Mouse (Mus musculus): ENCODE data around the gene Fzd1. TPM values are rescaled to one million over a fixed set of nuclear protein-coding genes. Genes with fewer than 3 reads are reported as not detected.

The Fzd1 gene
- 49.4 and 49.9 TPM in 2 replicates for polyA plus RNA-seq (2012; rRNA removed)

GRCm38 (mm10) chr5:4757902-4758301 lies at the start of gene Fzd1:
Gene Fzd1, minus strand, starts transcription at chr5:4758035.

